Mouse (Mus musculus) liver, adult 2 months (tissue): Measurements from ENCODE around the gene Srsf3. TPM values are rescaled to one million over a fixed set of nuclear protein-coding genes. Genes with fewer than 3 reads are reported as not detected.

Experiments used
- DNase-seq: peaks from one replicate; pipeline ENCODE4 v3.0.0-alpha.2; 2011; ENCODE audit warnings: low read depth, low spot score; ENCODE audit errors: extremely low read depth
- H3K27ac ChIP-seq: fragments of 200-500 bp; replicated peaks from 2 replicates; pipeline ENCODE4 v1.5.1; 2012; ENCODE audit warnings: low read depth, mild to moderate bottlenecking, control low read depth, inconsistent platforms, low read length; ENCODE audit not compliant: insufficient read depth
- H3K27me3 ChIP-seq: fragments of 200-500 bp; 2 replicates; pipeline ENCODE4 v1.6.1; 2012; ENCODE audit warnings: mild to moderate bottlenecking, moderate library complexity, low read length, inconsistent platforms; ENCODE audit not compliant: control insufficient read depth, insufficient read depth
- H3K36me3 ChIP-seq: fragments of 200-500 bp; 2 replicates; pipeline ENCODE4 v1.6.1; 2012; ENCODE audit warnings: low read length, inconsistent platforms; ENCODE audit not compliant: control insufficient read depth, insufficient read depth
- H3K4me1 ChIP-seq: fragments of 200-500 bp; 2 replicates; pipeline ENCODE4 v1.6.1; 2011; ENCODE audit warnings: low read length; ENCODE audit not compliant: control insufficient read depth, insufficient read depth
- H3K4me3 ChIP-seq: fragments of 200-500 bp; 2 replicates; pipeline ENCODE4 v1.5.1; 2011; ENCODE audit warnings: low read depth, mild to moderate bottlenecking, control low read depth, low read length, moderate library complexity; ENCODE audit not compliant: insufficient read depth
- H3K79me2 ChIP-seq: fragments of 200-500 bp; 2 replicates; pipeline ENCODE4 v1.6.1; 2012; ENCODE audit warnings: inconsistent platforms, mild to moderate bottlenecking, low read length, moderate library complexity; ENCODE audit not compliant: control insufficient read depth, insufficient read depth
- H3K9ac ChIP-seq: fragments of 200-500 bp; 2 replicates; pipeline ENCODE4 v1.6.1; 2012; ENCODE audit warnings: low read depth, mild to moderate bottlenecking, control low read depth, inconsistent platforms, low read length
- CTCF ChIP-seq: fragments of 200-500 bp; IDR thresholded peaks from 2 replicates; pipeline ENCODE4 v1.5.1; 2011; ENCODE audit warnings: low read depth, low read length, control low read depth
- POLR2A ChIP-seq: fragments of 200-500 bp; IDR thresholded peaks from 2 replicates; pipeline ENCODE4 v1.6.1; 2011; ENCODE audit warnings: low read length, control low read depth; ENCODE audit not compliant: insufficient read depth; ENCODE audit errors: extremely low read depth
- WGBS: fragments of 180-500 bp; shearing (Covaris S2); methylation state at CpG from one replicate; pipeline ENCODE4 v1.1.7; 2018; 5-methylcytosine and 5-hydroxymethylcytosine counted together
- polyA plus RNA-seq: library from polyadenylated mRNA; depleted of rRNA; stranded (reverse); fragments of >200 nt; gene quantifications from 2 replicates; pipeline ENCODE4 v1.2.3, GENCODE M21; 2012
- total RNA-seq: library from RNA; depleted of rRNA; stranded (reverse); fragments of >200 nt; gene quantifications from 2 replicates; pipeline ENCODE4 v1.2.3, GENCODE M21; 2014

Srsf3 gene
- total and polyA plus RNA-seq, 2 experiments = 40.1 to 47.3 TPM

- Histone ChIP-seq H3K27me3 (no peaks in the 10 kb centered on the region), H3K4me3 (no peak overlapping the region), H3K27ac (no peak overlapping the region), H3K36me3 (peaks cover 35% of the 10 kb centered on the region), H3K79me2 (peaks cover 26% of the 10 kb centered on the region), H3K9ac (no peak overlapping the region), H3K4me1 (peaks cover 4% of the 10 kb centered on the region)
- no peak for DNase-seq
- TF ChIP-seq CTCF (no peak), POLR2A (no peak)
- WGBS = 82% methylated on average over 6 of the region's 6 CpGs
Observed at GRCm38 (mm10) chr17:29000465-29000864, 32.0 kb upstream of the Srsf3 start.

GRCm38 (mm10) chr17:29003740-29004139, 28.7 kb upstream of the Srsf3 start:
- WGBS = 76% methylated on average over 1 of the region's 1 CpGs
- no peak overlapping the region for H3K4me3 ChIP-seq
- TF ChIP-seq POLR2A (no peak), CTCF (no peak)
- no peak overlapping the region for H3K27ac ChIP-seq
- H3K79me2 ChIP-seq = peaks cover 31% of the 10 kb centered on the region
- peaks cover 11% of the 10 kb centered on the region for H3K4me1 ChIP-seq
- no peaks in the 10 kb centered on the region for H3K27me3 ChIP-seq
- DNase-seq = no peak
- peaks cover 16% of the 10 kb centered on the region for H3K36me3 ChIP-seq
- H3K9ac ChIP-seq = no peak overlapping the region

GRCm38 (mm10) chr17:29005002-29005401, 27.4 kb upstream of the Srsf3 start:
- WGBS = 61% methylated on average over 3 of the region's 3 CpGs
- Histone ChIP-seq H3K4me1 (peaks cover 11% of the 10 kb centered on the region), H3K36me3 (peaks cover 6% of the 10 kb centered on the region), H3K4me3 (no peak overlapping the region), H3K27ac (no peak overlapping the region), H3K9ac (no peak overlapping the region), H3K27me3 (no peaks in the 10 kb centered on the region), H3K79me2 (peaks cover 28% of the 10 kb centered on the region)
- TF ChIP-seq POLR2A (no peak), CTCF (no peak)
- DNase-seq = peak; percentile 54

GRCm38 (mm10) chr17:29006812-29007211, 25.6 kb upstream of the Srsf3 start:
- WGBS = 0% methylated on average over 7 of the region's 7 CpGs
- TF ChIP-seq CTCF = no peak
- TF ChIP-seq POLR2A = no peak
- Histone ChIP-seq H3K4me3 (peak overlapping the region; percentile 98), H3K36me3 (no peaks in the 10 kb centered on the region), H3K27me3 (no peaks in the 10 kb centered on the region), H3K27ac (peak overlapping the region; percentile 94), H3K4me1 (peaks cover 11% of the 10 kb centered on the region), H3K79me2 (peaks cover 21% of the 10 kb centered on the region), H3K9ac (peak overlapping the region; percentile 98)
- DNase-seq = peak; percentile 45

GRCm38 (mm10) chr17:29007243-29007640, 25.2 kb upstream of the Srsf3 start:
- Histone ChIP-seq H3K4me3 (peak overlapping the region; percentile 98), H3K27me3 (no peaks in the 10 kb centered on the region), H3K4me1 (peaks cover 11% of the 10 kb centered on the region), H3K36me3 (no peaks in the 10 kb centered on the region), H3K79me2 (peaks cover 21% of the 10 kb centered on the region), H3K27ac (peak overlapping the region; percentile 94), H3K9ac (peak overlapping the region; percentile 98)
- under 1% methylated on average over 19 of the region's 19 CpGs for WGBS
- TF ChIP-seq POLR2A = no peak
- TF ChIP-seq CTCF = no peak
- DNase-seq = no peak

GRCm38 (mm10) chr17:29007641-29008325, 24.6 kb upstream of the Srsf3 start, which contains the start of gene Stk38:
Gene Stk38 (minus strand): TSS chr17:29007995.
- WGBS = under 1% methylated on average over 60 of the region's 65 CpGs

More at GRCm38 (mm10) chr17:29007641-29008325, 24.6 kb upstream of the Srsf3 start, which contains the start of gene Stk38:
- peaks cover 11% of the 10 kb centered on the region for H3K4me1 ChIP-seq
- DNase-seq = peak; percentile 77
- H3K36me3 ChIP-seq = no peaks in the 10 kb centered on the region
- TF ChIP-seq CTCF (no peak), POLR2A (peak; percentile 56; the same call in 1 of the 2 replicates)
- no peaks in the 10 kb centered on the region for H3K27me3 ChIP-seq
- H3K79me2 ChIP-seq = peaks cover 20% of the 10 kb centered on the region
- peak within 1 kb of the TSS; percentile 94 for H3K27ac ChIP-seq
- peak within 1 kb of the TSS; percentile 98 for H3K4me3 ChIP-seq
- H3K9ac ChIP-seq = peak within 1 kb of the TSS; percentile 98
